Mouse (Mus musculus) thymus, adult 2 months (tissue): ENCODE measurements at regions not wholly inside any gene's neighbourhood (a gene's known extent, or its start where the extent isn't known, plus 50 kb on each side); places are given as distances from the start of the nearest gene placed in this dataset.

Experiments used
- CTCF ChIP-seq: fragments of 200-500 bp; IDR thresholded peaks from 2 replicates; pipeline ENCODE4 v1.5.1; 2012; ENCODE audit warnings: mild to moderate bottlenecking, control low read depth, low read length, moderate library complexity, borderline replicate concordance; ENCODE audit not compliant: control insufficient read depth, poor library complexity, insufficient read depth; ENCODE audit errors: extremely low read depth
- POLR2A ChIP-seq: fragments of 200-500 bp; IDR thresholded peaks from 2 replicates; pipeline ENCODE4 v1.6.1; 2012; ENCODE audit warnings: mild to moderate bottlenecking, low read length, control low read depth, moderate library complexity; ENCODE audit not compliant: control insufficient read depth, poor library complexity, insufficient read depth; ENCODE audit errors: extremely low read depth

GRCm38 (mm10) chr1:77660436-77660835 is 145.5 kb upstream of the Epha4 start:
- TF ChIP-seq CTCF (no peak), POLR2A (no peak)
